Mouse (Mus musculus) erythroblast, embryonic 14.5 days (primary cell): Measurements from ENCODE around the gene Urb2. TPM values are rescaled to one million over a fixed set of nuclear protein-coding genes. Genes with fewer than 3 reads are reported as not detected.
"Not testable (repeated sequence)": the region's sequence is repeated elsewhere in the genome, so short reads cannot be mapped to it uniquely, and the experiment has no call there.

Experiments used
- H3K27me3 ChIP-seq: 2 replicates; pipeline ENCODE4 v1.6.1; 2012; ENCODE audit warnings: inconsistent platforms; ENCODE audit not compliant: control insufficient read depth
- H3K36me3 ChIP-seq: 2 replicates; pipeline ENCODE4 v1.6.1; 2012; ENCODE audit warnings: mild to moderate bottlenecking, inconsistent platforms; ENCODE audit not compliant: control insufficient read depth
- H3K4me1 ChIP-seq: 2 replicates; pipeline ENCODE4 v1.6.1; 2012; ENCODE audit warnings: inconsistent platforms; ENCODE audit not compliant: control insufficient read depth
- H3K4me3 ChIP-seq: replicated peaks from 2 replicates; pipeline ENCODE3; 2012; ENCODE audit warnings: moderate library complexity, mild to moderate bottlenecking, inconsistent platforms
- H3K9me3 ChIP-seq: 2 replicates; pipeline ENCODE4 v1.6.1; 2012; ENCODE audit warnings: low read length, inconsistent platforms, mixed read lengths; ENCODE audit not compliant: control insufficient read depth
- GATA1 ChIP-seq: IDR thresholded peaks from 2 replicates; pipeline ENCODE4 v1.6.1; 2012; ENCODE audit warnings: low read length, inconsistent platforms, mixed read lengths
- TAL1 ChIP-seq: IDR thresholded peaks from 3 replicates; pipeline ENCODE4 v1.6.1; 2012; ENCODE audit warnings: low read length, inconsistent platforms, mixed read lengths
- polyA plus RNA-seq: library from polyadenylated mRNA; stranded (reverse); fragments of >175 nt; gene quantifications from 2 replicates; pipeline ENCODE4 v1.2.3, GENCODE M21; 2012

Gene Urb2
- polyA plus RNA-seq, 1 experiment, result 0.09 TPM

- peaks cover 92% of the 10 kb centered on the region for H3K36me3 ChIP-seq
- TF ChIP-seq TAL1 (no peak), GATA1 (no peak)
- H3K27me3 ChIP-seq, result no peaks in the 10 kb centered on the region
Measured at GRCm38 (mm10) chr8:124007829-124008228, 13.5 kb upstream of the Urb2 start.

GRCm38 (mm10) chr8:124011580-124011979 is 9.7 kb upstream of the Urb2 start:
- H3K4me3 ChIP-seq, result no peak overlapping the region
- H3K36me3 ChIP-seq, result peaks cover 81% of the 10 kb centered on the region
- H3K4me1 ChIP-seq, result peaks cover 63% of the 10 kb centered on the region
- no peaks in the 10 kb centered on the region for H3K27me3 ChIP-seq
- TF ChIP-seq GATA1 (no peak), TAL1 (no peak)
- H3K9me3 ChIP-seq, result no peaks in the 10 kb centered on the region

More at GRCm38 (mm10) chr8:124007829-124008228, 13.5 kb upstream of the Urb2 start:
- Histone ChIP-seq H3K4me3 (no peak overlapping the region), H3K9me3 (no peaks in the 10 kb centered on the region), H3K4me1 (peaks cover 34% of the 10 kb centered on the region)

DNA sequence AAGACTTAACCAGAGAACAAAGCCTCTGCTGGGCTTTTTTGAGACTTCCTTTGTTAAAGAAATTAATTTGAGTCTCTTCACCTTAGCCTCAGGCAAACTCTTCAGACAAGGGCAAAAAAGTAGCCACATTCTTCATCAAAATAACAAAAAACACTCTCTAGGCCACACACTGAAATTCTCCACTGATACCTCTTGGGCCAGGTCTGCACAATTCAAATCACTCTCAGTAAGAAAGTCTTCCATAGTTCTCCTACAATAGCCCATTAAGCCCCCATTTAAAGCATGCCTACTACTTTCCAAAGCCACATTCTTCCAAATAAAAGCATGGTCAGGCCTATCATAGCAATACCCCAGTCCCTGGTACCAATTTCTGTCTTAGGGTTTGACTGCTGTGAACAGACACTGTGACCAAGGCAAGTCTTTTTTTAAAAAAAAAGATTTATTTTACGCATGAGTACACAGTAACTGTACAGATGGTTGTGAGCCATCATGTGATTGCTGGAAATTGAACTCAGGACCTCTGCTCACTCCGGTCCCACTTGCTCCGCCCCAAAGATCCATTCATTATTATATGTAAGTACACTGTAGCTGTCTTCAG is 9.2 kb upstream of the Urb2 start:
- no peak for TF ChIP-seq TAL1
- no peak for TF ChIP-seq GATA1
- H3K4me1 ChIP-seq, result peaks cover 68% of the 10 kb centered on the region
- H3K36me3 ChIP-seq, result peaks cover 81% of the 10 kb centered on the region
- H3K27me3 ChIP-seq, result no peaks in the 10 kb centered on the region
- H3K9me3 ChIP-seq, result no peaks in the 10 kb centered on the region
- H3K4me3 ChIP-seq, result no peak overlapping the region

DNA sequence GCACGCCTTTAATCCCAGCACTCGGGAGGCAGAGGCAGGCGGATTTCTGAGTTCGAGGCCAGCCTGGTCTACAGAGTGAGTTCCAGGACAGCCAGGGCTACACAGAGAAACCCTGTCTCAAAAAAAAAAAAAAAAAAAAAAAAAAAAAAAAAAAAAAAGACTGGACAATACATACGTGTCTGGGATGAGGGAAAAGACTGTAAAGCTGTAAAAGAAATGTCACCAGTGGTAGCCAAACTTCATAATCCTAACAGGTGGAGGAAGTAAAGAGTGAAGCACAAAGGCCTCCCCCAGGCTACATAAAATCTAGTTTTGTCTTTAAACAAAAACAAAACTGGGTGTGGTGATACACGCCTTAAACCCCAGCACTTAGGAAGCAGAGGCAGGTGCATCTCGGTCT is 7.0 kb upstream of the Urb2 start:
- H3K27me3 ChIP-seq, result not testable (repeated sequence)

GRCm38 (mm10) chr8:124014751-124015150 is 6.6 kb upstream of the Urb2 start:
- Histone ChIP-seq H3K4me1 (peaks cover 93% of the 10 kb centered on the region), H3K4me3 (no peak overlapping the region), H3K36me3 (peaks cover 79% of the 10 kb centered on the region), H3K9me3 (no peaks in the 10 kb centered on the region), H3K27me3 (no peaks in the 10 kb centered on the region)
- TF ChIP-seq GATA1 (no peak), TAL1 (no peak)

More for the DNA sequence above, 7.0 kb upstream of the Urb2 start:
- H3K36me3 ChIP-seq, result peaks cover 79% of the 10 kb centered on the region
- H3K4me1 ChIP-seq, result peaks cover 91% of the 10 kb centered on the region
- not testable (repeated sequence) for H3K9me3 ChIP-seq, H3K4me3 ChIP-seq

GRCm38 (mm10) chr8:124019782-124020181 is 1.5 kb upstream of the Urb2 start:
- Histone ChIP-seq H3K4me3 (peak overlapping the region; percentile 68), H3K4me1 (peaks cover 82% of the 10 kb centered on the region), H3K9me3 (no peaks in the 10 kb centered on the region), H3K36me3 (peaks cover 67% of the 10 kb centered on the region), H3K27me3 (no peaks in the 10 kb centered on the region)
- no peak for TF ChIP-seq TAL1
- no peak for TF ChIP-seq GATA1

- Histone ChIP-seq H3K36me3 (peaks cover 67% of the 10 kb centered on the region), H3K4me1 (peaks cover 73% of the 10 kb centered on the region), H3K9me3 (no peaks in the 10 kb centered on the region), H3K27me3 (no peaks in the 10 kb centered on the region), H3K4me3 (peak overlapping the region; percentile 68)
- TF ChIP-seq TAL1, result no peak
- no peak for TF ChIP-seq GATA1
Measured at GRCm38 (mm10) chr8:124020439-124021236, 670 bp upstream of the Urb2 start.

- H3K4me3 ChIP-seq, H3K9me3 ChIP-seq, H3K27me3 ChIP-seq: not testable (repeated sequence)
- Histone ChIP-seq H3K4me1 (peaks cover 24% of the 10 kb centered on the region), H3K36me3 (peaks cover 87% of the 10 kb centered on the region)
Measured at GRCm38 (mm10) chr8:124026265-124026664, 5.0 kb downstream of the Urb2 start.

GRCm38 (mm10) chr8:124027831-124028230 is 6.5 kb downstream of the Urb2 start:
- no peak for TF ChIP-seq TAL1
- TF ChIP-seq GATA1, result no peak
- Histone ChIP-seq H3K9me3 (no peaks in the 10 kb centered on the region), H3K4me1 (peaks cover 13% of the 10 kb centered on the region), H3K36me3 (peaks cover 94% of the 10 kb centered on the region), H3K4me3 (no peak overlapping the region), H3K27me3 (no peaks in the 10 kb centered on the region)

GRCm38 (mm10) chr8:124033400-124033799 is 12.1 kb downstream of the Urb2 start:
- Histone ChIP-seq H3K4me3 (no peak overlapping the region), H3K27me3 (no peaks in the 10 kb centered on the region), H3K9me3 (no peaks in the 10 kb centered on the region), H3K36me3 (peaks cover 94% of the 10 kb centered on the region), H3K4me1 (peaks cover 3% of the 10 kb centered on the region)
- TF ChIP-seq TAL1, result no peak
- TF ChIP-seq GATA1, result no peak
